Mouse (Mus musculus): ENCODE data around the gene Mfap3. TPM values are rescaled to one million over a fixed set of nuclear protein-coding genes. Genes with fewer than 3 reads are reported as not detected.
"Not testable (repeated sequence)": the region's sequence is repeated elsewhere in the genome, so short reads cannot be mapped to it uniquely, and the experiment has no call there.

Mfap3 gene
- polyA plus RNA-seq, 1 experiment from 2014 or later = 59.4 TPM

- WGBS = 22% methylated on average over 11 of the region's 11 CpGs
- Histone ChIP-seq H3K4me3 (no peak overlapping the region), H3K36me3 (peaks cover 44% of the 10 kb centered on the region), H3K4me1 (peaks cover 16% of the 10 kb centered on the region), H3K9me3 (no peaks in the 10 kb centered on the region), H3K27ac (replicated peaks) (peak overlapping the region; percentile 85), H3K4me2 (replicated peaks) (peak overlapping the region; percentile 24; the same call in 1 of the 2 replicates), H3K9ac (replicated peaks) (no peak overlapping the region), H3K27me3 (no peaks in the 10 kb centered on the region)
- ATAC-seq (ENCODE audit: low FRiP score, low read depth) = peak; percentile 80
These were observed 13.0 kb downstream of the Mfap3 start for GRCm38 (mm10) chr11:57531300-57531950.

GRCm38 (mm10) chr11:57532306-57532705 is 13.8 kb downstream of the Mfap3 start:
- ATAC-seq (ENCODE audit: low FRiP score, low read depth) = no peak
- no peak overlapping the region for H3K9ac ChIP-seq (replicated peaks)
- H3K27me3 ChIP-seq = no peaks in the 10 kb centered on the region
- peak overlapping the region; percentile 85 for H3K27ac ChIP-seq (replicated peaks)
- no peak overlapping the region for H3K4me3 ChIP-seq
- no peaks in the 10 kb centered on the region for H3K9me3 ChIP-seq
- H3K36me3 ChIP-seq = peaks cover 44% of the 10 kb centered on the region
- H3K4me1 ChIP-seq = peaks cover 16% of the 10 kb centered on the region
- 88% methylated on average over 4 of the region's 4 CpGs for WGBS
- H3K4me2 ChIP-seq (replicated peaks) = no peak overlapping the region

- no peak overlapping the region for H3K4me2 ChIP-seq (replicated peaks)
- ATAC-seq (ENCODE audit: low FRiP score, low read depth) = no peak
- no peak overlapping the region for H3K27ac ChIP-seq (replicated peaks)
- H3K36me3 ChIP-seq = peaks cover 19% of the 10 kb centered on the region; the same call in 1 of the 2 replicates
- 87% methylated on average over 5 of the region's 5 CpGs for WGBS
- no peak overlapping the region for H3K9ac ChIP-seq (replicated peaks)
- H3K9me3 ChIP-seq = no peaks in the 10 kb centered on the region
- H3K27me3 ChIP-seq = no peaks in the 10 kb centered on the region
- H3K4me3 ChIP-seq = no peak overlapping the region
- peaks cover 21% of the 10 kb centered on the region for H3K4me1 ChIP-seq
These were observed 17.4 kb downstream of the Mfap3 start for GRCm38 (mm10) chr11:57535912-57536311.

- no peak for ATAC-seq (ENCODE audit: low FRiP score, low read depth)
- Histone ChIP-seq H3K4me1 (peaks cover 11% of the 10 kb centered on the region; the same call in 1 of the 2 replicates), H3K9me3 (no peaks in the 10 kb centered on the region), H3K27ac (replicated peaks) (peak overlapping the region; percentile 52), H3K9ac (replicated peaks) (no peak overlapping the region), H3K4me3 (no peak overlapping the region), H3K27me3 (no peaks in the 10 kb centered on the region), H3K36me3 (no peaks in the 10 kb centered on the region), H3K4me2 (replicated peaks) (no peak overlapping the region)
- WGBS = 75% methylated on average over 5 of the region's 5 CpGs
These were observed 21.5 kb downstream of the Mfap3 start for GRCm38 (mm10) chr11:57539841-57540418.

GRCm38 (mm10) chr11:57540681-57541080 is 22.2 kb downstream of the Mfap3 start:
- Histone ChIP-seq H3K27ac (replicated peaks) (peak overlapping the region; percentile 52), H3K27me3 (no peaks in the 10 kb centered on the region), H3K9ac (replicated peaks) (no peak overlapping the region), H3K4me1 (peaks cover 11% of the 10 kb centered on the region; the same call in 1 of the 2 replicates), H3K9me3 (no peaks in the 10 kb centered on the region), H3K4me3 (no peak overlapping the region), H3K4me2 (replicated peaks) (no peak overlapping the region), H3K36me3 (no peaks in the 10 kb centered on the region)
- no peak for ATAC-seq (ENCODE audit: low FRiP score, low read depth)
- 68% methylated on average over 2 of the region's 2 CpGs for WGBS

GRCm38 (mm10) chr11:57548618-57549550 is 30.4 kb downstream of the Mfap3 start:
- Histone ChIP-seq H3K9me3 (no peaks in the 10 kb centered on the region), H3K27ac (replicated peaks) (peak overlapping the region; percentile 7), H3K4me1 (peaks cover 30% of the 10 kb centered on the region), H3K36me3 (no peaks in the 10 kb centered on the region), H3K27me3 (peaks cover 26% of the 10 kb centered on the region), H3K4me2 (replicated peaks) (peak overlapping the region; percentile 34), H3K4me3 (no peak overlapping the region), H3K9ac (replicated peaks) (no peak overlapping the region)
- 27% methylated on average over 18 of the region's 18 CpGs for WGBS
- ATAC-seq (ENCODE audit: low FRiP score, low read depth) = peak; percentile 55; the same call in 1 of the 2 replicates

GRCm38 (mm10) chr11:57550230-57550629 is 31.8 kb downstream of the Mfap3 start:
- Histone ChIP-seq H3K27me3 (peaks cover 26% of the 10 kb centered on the region), H3K9ac (replicated peaks) (no peak overlapping the region), H3K4me2 (replicated peaks) (no peak overlapping the region), H3K4me3 (no peak overlapping the region), H3K36me3 (no peaks in the 10 kb centered on the region), H3K27ac (replicated peaks) (no peak overlapping the region), H3K9me3 (no peaks in the 10 kb centered on the region), H3K4me1 (peaks cover 32% of the 10 kb centered on the region)
- 98% methylated on average over 2 of the region's 2 CpGs for WGBS
- ATAC-seq (ENCODE audit: low FRiP score, low read depth) = no peak

GRCm38 (mm10) chr11:57551016-57551415 is 32.6 kb downstream of the Mfap3 start:
- no peaks in the 10 kb centered on the region for H3K9me3 ChIP-seq
- WGBS = 91% methylated on average over 8 of the region's 8 CpGs
- no peak overlapping the region for H3K4me3 ChIP-seq
- H3K4me2 ChIP-seq (replicated peaks) = no peak overlapping the region
- ATAC-seq (ENCODE audit: low FRiP score, low read depth) = no peak
- peaks cover 32% of the 10 kb centered on the region for H3K4me1 ChIP-seq
- peaks cover 26% of the 10 kb centered on the region for H3K27me3 ChIP-seq
- H3K36me3 ChIP-seq = no peaks in the 10 kb centered on the region
- no peak overlapping the region for H3K27ac ChIP-seq (replicated peaks)
- no peak overlapping the region for H3K9ac ChIP-seq (replicated peaks)

GRCm38 (mm10) chr11:57553015-57553780 is 34.7 kb downstream of the Mfap3 start:
- H3K4me3 ChIP-seq = no peak overlapping the region

GRCm38 (mm10) chr11:57557936-57558335 is 39.5 kb downstream of the Mfap3 start:
- not testable (repeated sequence) for H3K4me2 ChIP-seq (replicated peaks); H3K9ac ChIP-seq (replicated peaks); H3K27ac ChIP-seq (replicated peaks); H3K9me3 ChIP-seq; ATAC-seq (ENCODE audit: low FRiP score, low read depth); H3K36me3 ChIP-seq; H3K4me3 ChIP-seq; H3K27me3 ChIP-seq
- peaks cover 12% of the 10 kb centered on the region for H3K4me1 ChIP-seq
- 93% methylated on average over 10 of the region's 10 CpGs for WGBS

More at GRCm38 (mm10) chr11:57553015-57553780, 34.7 kb downstream of the Mfap3 start:
- H3K27ac ChIP-seq (replicated peaks) = peak overlapping the region; percentile 84
- no peaks in the 10 kb centered on the region for H3K36me3 ChIP-seq
- H3K9me3 ChIP-seq = no peaks in the 10 kb centered on the region
- H3K27me3 ChIP-seq = peaks cover 20% of the 10 kb centered on the region
- H3K9ac ChIP-seq (replicated peaks) = peak overlapping the region; percentile 16; the same call in 1 of the 2 replicates
- WGBS = 13% methylated on average over 9 of the region's 9 CpGs
- peaks cover 32% of the 10 kb centered on the region for H3K4me1 ChIP-seq
- peak overlapping the region; percentile 22 for H3K4me2 ChIP-seq (replicated peaks)
- peak; percentile 89 for ATAC-seq (ENCODE audit: low FRiP score, low read depth)

GRCm38 (mm10) chr11:57564564-57564963 is 46.1 kb downstream of the Mfap3 start:
- 75% methylated on average over 12 of the region's 12 CpGs for WGBS
- H3K27me3 ChIP-seq = peaks cover 9% of the 10 kb centered on the region
- no peak for ATAC-seq (ENCODE audit: low FRiP score, low read depth)
- H3K4me3 ChIP-seq = no peak overlapping the region
- peaks cover 1% of the 10 kb centered on the region; the same call in 1 of the 2 replicates for H3K9me3 ChIP-seq
- no peak overlapping the region for H3K4me2 ChIP-seq (replicated peaks)
- no peaks in the 10 kb centered on the region for H3K36me3 ChIP-seq
- peaks cover 13% of the 10 kb centered on the region for H3K4me1 ChIP-seq
- H3K27ac ChIP-seq (replicated peaks) = no peak overlapping the region
- no peak overlapping the region for H3K9ac ChIP-seq (replicated peaks)

Data from midbrain, embryonic 12.5 days (tissue).